Mouse (Mus musculus) heart, postnatal 25 days (tissue): ENCODE data around the gene Olfr624. TPM values are rescaled to one million over a fixed set of nuclear protein-coding genes. Genes with fewer than 3 reads are reported as not detected.
"Not testable (repeated sequence)": the region's sequence is repeated elsewhere in the genome, so short reads cannot be mapped to it uniquely, and the experiment has no call there.

Experiments used
- DNase-seq: peaks from one replicate; pipeline ENCODE4 v3.0.0; 2022; ENCODE audit warnings: low spot score
- intact Hi-C: fragments of 180-260 bp; cut with DNase I; formaldehyde crosslinking; loops from one replicate; pipeline ENCODE4 v1.15.1; 2025
- total RNA-seq, 2 experiments: library from RNA; stranded (reverse); gene quantifications; 2 replicates each; pipeline ENCODE4 v1.2.3; 2021

The Olfr624 gene
- not detected for total RNA-seq

DNA sequence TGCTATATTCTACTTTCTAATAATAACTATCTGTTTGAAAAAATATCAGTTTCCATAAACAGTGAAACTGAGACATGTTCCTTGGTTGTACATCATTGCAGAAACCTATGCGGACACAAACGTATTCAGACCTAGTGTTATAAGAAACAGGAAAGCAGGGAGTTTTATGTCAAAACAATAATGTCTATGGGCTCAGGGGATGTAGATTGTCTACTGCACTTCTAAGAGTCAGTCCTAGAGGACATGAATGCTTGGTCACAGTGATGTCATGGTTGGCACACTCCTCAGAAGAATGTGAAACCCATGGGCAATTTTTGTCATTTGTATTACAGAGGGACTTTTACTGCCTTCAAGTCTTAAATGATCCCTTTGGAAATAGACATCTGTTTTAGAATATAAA, at the start of gene Olfr624:
Gene Olfr624, minus strand, starts transcription at position 101 of the 400 bp plus-strand sequence.
- intact Hi-C loops = no loop called here
- no peak for DNase-seq

DNA sequence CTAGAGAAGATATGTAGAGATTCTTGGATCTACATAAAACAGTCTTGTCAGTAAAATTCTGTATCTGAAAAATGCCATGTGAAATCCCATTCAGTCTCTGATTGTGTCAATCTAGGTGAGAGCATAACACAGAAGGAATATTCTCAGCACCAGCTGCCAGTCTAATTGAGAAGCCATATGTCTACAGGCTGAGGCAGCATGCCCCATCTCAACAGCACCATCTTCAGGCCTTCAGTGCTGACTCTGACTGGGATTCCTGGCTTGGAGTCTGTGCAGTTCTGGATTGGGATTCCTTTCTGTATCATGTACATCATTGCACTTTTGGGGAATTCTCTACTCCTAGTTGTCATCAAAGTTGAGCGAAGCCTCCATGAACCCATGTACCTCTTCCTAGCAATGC, 45.4 kb upstream of the Olfr624 start:
- intact Hi-C loops, DNase-seq: not testable (repeated sequence)

DNA sequence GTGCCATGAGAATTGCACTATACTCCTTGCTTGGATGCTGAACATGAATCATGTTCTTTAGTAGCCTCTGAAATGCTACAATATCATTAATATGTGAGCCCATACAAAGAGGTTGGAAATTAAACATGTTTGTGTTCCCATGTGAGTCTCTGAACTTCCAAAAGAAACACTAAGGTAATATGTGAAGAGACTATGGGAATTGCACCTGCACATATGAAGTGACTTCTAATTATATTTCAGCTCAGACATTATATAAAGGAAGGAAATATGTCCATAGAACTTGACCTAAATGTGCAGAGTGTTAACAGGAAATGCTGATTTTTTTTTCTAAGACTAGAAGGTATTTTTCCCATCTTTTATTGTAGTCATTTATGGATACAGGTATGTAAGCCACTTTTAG, 43.4 kb upstream of the Olfr624 start, which contains the start of gene Olfr243:
Gene Olfr243, plus strand, starts transcription at position 301 of the 400 bp plus-strand sequence.
- intact Hi-C loops = no loop called here
- DNase-seq = no peak

DNA sequence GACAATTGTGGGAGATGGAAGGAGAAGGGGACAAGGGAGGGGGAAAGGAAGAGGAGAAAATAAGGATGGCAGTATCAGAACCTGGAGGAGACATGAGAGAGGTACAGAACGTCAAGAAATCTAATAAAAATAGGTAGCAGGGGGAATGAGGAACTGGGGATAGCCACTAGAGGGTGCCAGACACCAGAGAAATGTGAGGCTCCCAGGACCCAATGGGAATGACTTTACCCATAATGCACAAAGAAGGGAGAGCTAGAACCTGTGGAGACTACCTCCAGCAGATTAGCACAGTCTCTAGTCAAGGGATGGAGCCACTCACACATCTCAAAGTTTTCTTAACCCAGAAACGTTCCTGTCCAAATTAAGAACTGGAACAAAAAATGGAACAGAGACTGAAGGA, 41.0 kb upstream of the Olfr624 start:
- intact Hi-C loops = no loop called here
- no peak for DNase-seq

DNA sequence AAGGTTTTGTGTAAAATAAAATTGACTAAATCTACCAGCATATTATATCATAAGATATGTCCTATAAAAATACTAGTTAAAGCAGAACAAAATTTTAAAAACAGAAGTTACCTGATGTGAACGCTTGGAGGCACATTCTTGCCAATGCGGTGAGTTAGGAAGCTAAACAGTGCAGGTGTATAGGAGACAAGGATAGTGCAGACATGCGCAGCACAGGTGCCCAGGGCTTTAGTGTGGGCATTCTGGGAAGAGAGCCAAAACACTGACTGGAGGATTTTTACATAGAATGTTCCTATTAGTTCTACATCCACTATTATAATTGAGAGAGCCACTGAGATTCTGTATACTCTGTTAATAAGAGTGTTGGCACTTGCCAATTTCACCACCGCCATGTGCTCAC, 28.5 kb upstream of the Olfr624 start:
- DNase-seq = no peak
- intact Hi-C loops = no loop called here

DNA sequence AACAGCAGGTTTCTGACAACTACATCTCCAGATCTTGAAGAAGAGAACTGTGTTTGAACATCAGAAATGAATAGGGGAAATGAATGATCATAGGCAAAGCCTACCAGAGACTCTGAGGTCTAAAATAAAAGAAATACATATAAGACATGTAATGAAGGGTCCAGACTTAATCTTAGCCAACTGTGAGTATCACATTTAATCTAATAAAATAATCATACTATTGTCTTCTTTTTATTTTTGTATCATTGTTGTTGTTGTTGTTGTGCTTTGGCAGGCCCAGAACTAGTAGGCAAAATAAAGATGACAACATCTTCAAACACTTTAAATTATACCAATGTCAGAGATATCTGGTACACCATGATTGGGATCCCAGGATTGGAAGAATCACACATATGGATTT, 11.4 kb upstream of the Olfr624 start, which contains the start of gene Olfr625-ps1:
Gene Olfr625-ps1, plus strand, starts transcription at position 301 of the 400 bp plus-strand sequence.
- no peak for DNase-seq
- intact Hi-C loops = no loop called here

DNA sequence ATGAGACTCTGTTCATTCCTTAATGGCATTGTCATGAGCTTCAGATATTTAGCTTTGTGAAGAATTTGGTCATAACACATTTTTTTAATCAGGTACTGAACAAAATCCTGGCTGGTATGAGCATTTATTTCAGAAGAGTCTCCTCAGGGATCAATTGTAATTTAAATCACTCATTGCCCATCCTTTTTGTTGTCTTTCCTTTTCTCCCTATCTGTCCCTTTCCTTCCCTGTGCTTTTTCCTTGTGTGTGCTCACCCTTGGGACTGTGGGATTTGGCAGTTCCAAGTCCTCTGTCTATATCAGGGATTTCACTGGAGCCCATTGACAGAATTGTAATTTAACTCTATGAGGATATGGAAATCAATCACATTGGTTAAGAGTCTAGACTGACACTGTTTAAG, 7.4 kb downstream of the Olfr624 start, which contains the start of gene Olfr623:
Gene Olfr623, minus strand, starts transcription at position 101 of the 400 bp plus-strand sequence.
- no peak for DNase-seq

DNA sequence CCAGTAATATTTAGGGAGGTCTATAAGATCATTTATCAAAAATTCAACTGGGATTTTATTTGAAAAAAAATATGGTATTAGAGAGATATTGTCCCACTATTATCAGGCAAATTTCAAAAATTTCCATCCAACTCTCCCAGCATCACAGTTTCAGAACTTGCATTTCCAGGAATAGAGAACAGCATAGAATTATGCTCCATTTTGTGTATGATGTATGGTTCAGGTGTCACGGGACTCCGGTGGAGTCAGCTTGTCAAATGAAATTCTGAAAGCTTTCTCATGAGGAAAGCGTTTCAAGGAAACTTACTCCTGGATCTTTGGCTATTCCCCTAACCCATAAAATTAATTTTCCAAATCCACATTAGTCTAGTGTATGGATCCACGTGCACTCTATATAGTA, 26.9 kb downstream of the Olfr624 start:
- no peak for DNase-seq
- intact Hi-C loops = no loop called here

More for the DNA sequence above, 7.4 kb downstream of the Olfr624 start, which contains the start of gene Olfr623:
- intact Hi-C loops = no loop called here

DNA sequence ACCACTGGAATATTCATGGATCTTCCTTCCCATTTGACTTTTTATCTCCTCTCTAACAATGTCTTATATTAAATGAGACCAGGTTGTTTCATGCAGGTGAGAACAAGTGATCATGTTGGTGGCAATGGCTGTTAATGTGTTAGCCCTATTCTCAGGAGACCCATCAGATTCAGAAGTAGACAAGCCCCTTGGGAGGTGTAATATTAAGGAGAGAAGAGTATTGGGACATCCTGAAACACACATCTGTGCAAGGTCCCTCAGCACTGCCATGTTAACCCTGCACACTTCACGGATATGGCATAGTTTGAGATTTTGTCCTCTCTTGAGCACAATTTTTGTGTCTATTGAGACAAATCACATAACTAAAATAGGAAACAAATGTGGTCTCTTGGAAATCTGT, 28.4 kb downstream of the Olfr624 start, which contains the start of gene Olfr622:
Gene Olfr622, minus strand, starts transcription at position 101 of the 400 bp plus-strand sequence.
- no peak for DNase-seq
- intact Hi-C loops = no loop called here

DNA sequence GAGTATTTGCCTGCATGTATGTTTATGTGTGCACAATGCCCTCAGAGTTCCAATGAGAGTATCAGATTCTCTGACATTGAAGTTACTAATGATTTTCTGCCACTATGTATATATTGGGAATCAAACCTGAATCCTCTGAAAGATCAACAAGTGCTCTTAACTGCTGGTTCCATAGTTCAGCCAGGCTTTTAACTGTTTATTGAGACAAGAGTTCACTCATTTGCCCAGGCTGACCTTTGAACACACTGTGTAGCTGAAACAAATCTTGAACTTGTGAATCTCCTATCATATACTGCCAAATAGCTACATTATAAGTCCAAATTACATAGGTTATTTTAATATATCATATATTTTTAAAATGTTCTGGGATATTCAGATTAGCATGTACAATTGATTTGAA, 34.2 kb downstream of the Olfr624 start:
- intact Hi-C loops = no loop called here
- DNase-seq = no peak

Other genes with a start within 250 kb of the Olfr624 start
- not detected for gene Olfr605, start 225.8 kb downstream of the Olfr624 start, total RNA-seq
- gene Olfr606, start 222.1 kb downstream of the Olfr624 start, total RNA-seq = not detected
- not detected for gene Olfr607, start 207.0 kb downstream of the Olfr624 start, total RNA-seq
- not detected for gene Olfr608, start 201.3 kb downstream of the Olfr624 start, total RNA-seq
- gene Olfr609, start 173.1 kb downstream of the Olfr624 start, total RNA-seq = not detected
- gene Olfr610, start 159.1 kb downstream of the Olfr624 start, total RNA-seq = not detected
- not detected for gene Olfr611, start 150.3 kb downstream of the Olfr624 start, total RNA-seq
- not detected for gene Olfr612, start 128.5 kb downstream of the Olfr624 start, total RNA-seq
- gene Olfr613, start 123.1 kb downstream of the Olfr624 start, total RNA-seq = not detected
- not detected for gene Olfr615, start 115.1 kb downstream of the Olfr624 start, total RNA-seq
- not detected for gene Olfr616, start 102.0 kb downstream of the Olfr624 start, total RNA-seq
- gene Olfr617, start 98.1 kb downstream of the Olfr624 start, total RNA-seq = not detected
- not detected for gene Olfr618, start 81.1 kb downstream of the Olfr624 start, total RNA-seq
- not detected for gene Olfr619, start 70.6 kb downstream of the Olfr624 start, total RNA-seq
- not detected for gene Olfr620, start 58.7 kb downstream of the Olfr624 start, total RNA-seq
- not detected for gene Olfr622, start 28.5 kb downstream of the Olfr624 start, total RNA-seq
- not detected for gene Olfr623, start 7.5 kb downstream of the Olfr624 start, total RNA-seq
- not detected for gene Olfr625-ps1, start 11.5 kb upstream of the Olfr624 start, total RNA-seq
- not detected for gene Olfr243, start 43.5 kb upstream of the Olfr624 start, total RNA-seq
- gene Olfr628, start 59.2 kb upstream of the Olfr624 start, total RNA-seq = not detected
- gene Olfr629, start 73.8 kb upstream of the Olfr624 start, total RNA-seq = not detected
- gene Olfr630, start 86.1 kb upstream of the Olfr624 start, total RNA-seq = not detected
- gene Olfr69, start 100.4 kb upstream of the Olfr624 start, total RNA-seq = not detected
- not detected for gene Olfr68, start 108.5 kb upstream of the Olfr624 start, total RNA-seq
- gene Olfr67, start 120.6 kb upstream of the Olfr624 start, total RNA-seq = not detected
- 1,000 to 10,000 TPM; 1,406 to 3,005 TPM for gene Hbb-bt, start 142.8 kb upstream of the Olfr624 start, total RNA-seq
- over 10,000 TPM in 1 of 2 experiments, 1,000 to 10,000 TPM in 1; 9,976 to 23,536 TPM for gene Hbb-bs, start 156.9 kb upstream of the Olfr624 start, total RNA-seq
- gene Hbb-bh2, start 169.3 kb upstream of the Olfr624 start, total RNA-seq = not detected
- gene Hbb-bh1, start 172.0 kb upstream of the Olfr624 start, total RNA-seq = not detected
- not detected for gene Hbb-y, start 182.0 kb upstream of the Olfr624 start, total RNA-seq
- not detected for gene Olfr66, start 215.1 kb upstream of the Olfr624 start, total RNA-seq
- not detected for gene Olfr64, start 223.3 kb upstream of the Olfr624 start, total RNA-seq
- gene Olfr65, start 232.3 kb upstream of the Olfr624 start, total RNA-seq = not detected